Mouse (Mus musculus) cerebellum, postnatal 25 days (tissue): ENCODE measurements around the gene Gpr146.
A peak's percentile ranks its signal among the peaks of the same experiment; 100 is the strongest.

Experiments
- DNase-seq, 2 experiments: peaks; one replicate each; pipeline ENCODE4 v3.0.0; 2021; ENCODE audit warnings: mixed read lengths in 2 of 2

Gene Gpr146

DNA sequence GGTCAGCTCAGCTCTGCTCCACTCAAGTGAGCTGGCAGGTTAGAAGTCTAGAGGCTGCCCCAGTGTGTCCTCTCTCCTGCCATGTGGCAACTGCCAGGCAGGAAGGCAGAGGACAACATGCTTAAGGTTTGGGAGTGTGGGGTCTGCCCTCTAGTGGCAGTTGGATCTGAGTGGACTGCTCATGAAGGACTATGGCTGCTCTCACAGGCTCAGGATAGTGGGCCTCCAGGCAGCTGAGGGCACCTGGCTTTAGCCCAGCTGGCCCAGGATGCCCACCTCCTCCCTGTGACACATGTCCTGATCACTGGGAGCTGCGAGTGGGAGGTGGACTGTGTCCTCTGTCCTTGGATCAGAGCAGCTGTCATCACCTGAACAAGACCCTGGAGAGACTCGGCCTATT is 18.8 kb upstream of the Gpr146 start:
- peak; percentile 63 to 75 for DNase-seq

DNA sequence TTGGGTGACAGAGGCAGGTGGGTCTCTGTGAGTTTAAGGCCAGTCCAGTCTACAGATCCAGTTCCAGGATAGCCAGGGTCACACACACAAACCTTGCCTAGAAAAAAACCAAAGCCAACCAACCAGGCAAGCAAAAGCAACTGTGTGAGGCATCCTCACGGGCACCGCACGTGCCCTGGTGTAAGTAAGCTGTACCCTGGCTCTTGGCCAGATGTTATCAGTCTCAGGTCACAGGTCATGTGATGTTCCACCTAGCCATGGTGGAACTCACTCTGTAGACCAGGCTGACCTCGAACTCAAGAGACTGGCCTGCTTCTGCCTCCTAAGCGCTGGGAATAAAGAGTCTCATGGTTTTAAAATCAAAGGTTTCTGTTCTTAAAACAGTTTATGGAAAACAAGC is 18.3 kb upstream of the Gpr146 start:
- no peak for DNase-seq

DNA sequence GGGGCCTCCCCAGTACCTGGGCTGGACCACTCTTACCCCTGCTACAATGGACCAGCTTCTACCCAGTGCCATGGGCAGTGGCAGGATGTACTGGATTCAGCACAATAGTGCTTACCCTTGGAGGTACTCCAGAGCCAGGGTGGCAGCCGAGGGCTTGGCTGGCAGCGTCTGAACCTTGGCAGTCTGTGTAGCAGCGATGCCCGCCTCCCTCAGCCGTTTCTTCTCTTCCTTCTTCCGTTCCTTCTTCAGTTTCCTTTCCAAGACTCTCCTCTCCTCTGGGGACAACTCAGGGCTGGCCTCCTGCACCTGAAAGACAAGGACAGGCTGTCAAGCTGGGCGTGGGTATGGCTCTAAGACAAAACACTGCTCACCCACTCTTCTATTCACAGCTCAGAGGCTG is 13.6 kb upstream of the Gpr146 start:
- peak in 1 of 2 experiments; percentile 65 for DNase-seq

DNA sequence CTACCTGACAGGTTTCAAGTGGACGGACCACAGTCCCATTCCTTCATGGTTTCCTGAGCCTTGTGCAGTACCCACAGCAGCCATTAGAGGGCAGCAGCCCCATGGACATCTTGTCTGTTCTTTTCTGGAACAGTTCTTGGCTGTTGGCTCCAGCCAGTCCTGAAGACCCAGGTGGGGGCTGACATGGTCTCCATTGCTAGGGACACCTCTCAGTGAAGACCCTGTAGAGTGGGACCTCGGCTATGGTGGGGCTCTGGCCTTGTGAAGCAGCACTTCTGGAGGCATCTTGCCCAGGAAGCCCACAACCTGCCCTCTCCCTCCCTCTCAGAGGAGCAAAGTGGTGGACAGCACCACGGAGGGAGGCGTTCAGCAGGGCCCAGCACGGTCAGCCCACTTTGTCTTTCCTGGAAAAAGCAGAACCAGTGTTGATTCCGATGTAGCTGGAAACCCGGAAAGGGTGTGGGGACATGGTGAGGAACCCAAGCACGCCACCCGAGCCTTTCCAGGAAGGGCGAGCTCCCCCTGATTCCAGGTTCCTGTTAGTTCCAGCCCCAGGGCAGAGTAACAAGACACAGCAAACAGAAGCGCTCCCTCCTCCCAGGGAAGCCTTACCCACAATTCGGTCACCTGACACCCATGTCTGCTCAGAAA is 13.1 kb upstream of the Gpr146 start:
- peak; percentile 97 for DNase-seq

DNA sequence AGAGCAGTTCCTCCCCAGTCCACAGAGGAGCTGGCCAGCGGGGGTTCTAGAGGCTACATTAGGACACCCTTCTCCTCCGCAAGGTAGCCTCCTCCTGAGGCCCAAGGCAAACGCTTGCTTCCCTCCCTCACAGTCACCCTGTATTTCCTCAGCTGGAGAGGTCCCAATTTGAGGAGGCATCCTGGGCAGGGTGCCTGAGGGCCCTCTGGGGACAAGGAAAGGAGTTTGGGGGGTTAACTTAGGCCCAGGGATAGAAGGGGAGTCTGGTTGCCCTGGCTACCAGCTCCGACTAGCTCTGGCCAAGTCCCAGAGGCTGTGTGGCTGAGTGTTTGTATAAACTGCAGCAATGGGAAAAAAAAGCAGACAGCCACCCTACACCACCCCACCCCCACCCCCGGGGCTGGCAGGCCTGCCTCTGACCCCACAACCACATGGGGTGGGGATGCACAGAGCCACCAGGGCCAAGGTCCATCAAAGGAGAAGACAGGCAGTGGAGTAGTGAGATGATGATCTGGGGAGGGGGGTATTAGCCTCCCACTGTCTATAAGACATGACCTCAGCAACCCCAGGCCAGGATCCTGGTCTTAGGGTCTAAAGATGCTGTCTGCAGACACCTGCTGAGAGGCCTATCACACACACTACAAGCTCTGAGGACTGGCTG is 12.5 kb upstream of the Gpr146 start:
- DNase-seq: no peak

DNA sequence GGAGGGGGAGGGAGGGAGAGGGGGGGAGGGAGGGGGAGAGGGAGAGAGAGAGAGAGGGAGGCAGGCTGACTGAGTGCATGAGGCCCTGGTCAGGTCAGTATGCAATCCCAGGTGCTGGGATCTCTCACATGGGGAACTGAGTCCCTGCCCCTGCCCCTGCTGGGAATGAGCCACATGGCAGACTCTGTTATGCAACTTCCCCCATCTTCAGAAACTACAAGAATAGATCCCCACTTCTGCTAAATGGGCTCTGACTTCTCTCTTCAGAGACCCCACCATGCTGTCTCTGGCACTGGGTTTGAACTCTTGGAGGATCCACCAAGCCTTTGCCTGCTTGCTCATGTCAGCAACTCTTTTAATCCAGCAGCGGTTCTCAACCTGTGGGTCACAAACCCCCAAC is 11.7 kb upstream of the Gpr146 start:
- DNase-seq: peak in 1 of 2 experiments; percentile 8

DNA sequence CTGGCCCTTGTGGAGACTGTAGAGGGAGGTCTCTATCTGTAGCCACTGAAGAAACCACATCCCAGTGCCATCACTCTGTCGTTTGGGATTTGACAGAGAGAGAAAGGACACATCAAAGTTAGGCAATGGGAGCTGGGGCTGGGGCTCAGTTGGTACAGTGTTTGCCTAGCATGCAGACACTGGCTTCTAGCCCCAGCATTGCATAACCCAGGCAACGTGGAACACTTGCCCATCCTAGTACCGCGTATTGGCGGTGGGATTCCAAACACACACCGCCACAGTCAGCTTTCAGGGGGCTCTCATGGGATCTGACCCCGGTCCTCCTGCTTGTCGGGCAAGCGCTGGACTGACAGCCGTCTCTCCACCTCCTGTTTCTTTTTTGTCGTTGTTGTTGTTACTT is 11.0 kb upstream of the Gpr146 start:
- DNase-seq: no peak

DNA sequence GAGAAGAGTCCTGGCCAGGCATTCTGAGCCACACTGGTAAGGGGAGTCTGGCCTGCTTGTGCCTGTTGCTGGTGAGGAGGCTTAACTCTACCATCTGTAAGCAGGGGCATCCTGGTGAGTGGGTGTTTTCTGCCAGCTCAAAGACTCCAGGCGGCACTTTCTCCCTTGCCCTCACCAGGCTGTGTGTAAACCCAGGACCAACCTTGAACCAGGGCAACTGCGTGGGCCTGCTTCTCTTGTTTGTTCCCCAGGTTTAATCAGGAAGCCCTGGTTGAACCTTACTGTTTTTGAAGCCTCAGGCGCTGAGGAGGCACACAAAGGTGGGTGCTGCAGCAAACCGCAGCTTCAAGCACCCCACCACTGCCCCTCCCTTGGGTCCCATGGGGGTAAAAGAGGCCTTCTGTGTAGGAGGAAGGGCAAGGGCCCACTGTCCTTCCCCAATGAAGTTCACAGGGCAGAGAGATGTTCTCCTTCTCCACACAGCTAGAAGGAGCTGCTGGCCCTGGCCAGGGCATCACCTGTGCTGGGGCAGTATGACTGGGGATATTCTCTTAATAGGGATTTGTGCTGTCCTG is 9.5 kb upstream of the Gpr146 start:
- no peak for DNase-seq

DNA sequence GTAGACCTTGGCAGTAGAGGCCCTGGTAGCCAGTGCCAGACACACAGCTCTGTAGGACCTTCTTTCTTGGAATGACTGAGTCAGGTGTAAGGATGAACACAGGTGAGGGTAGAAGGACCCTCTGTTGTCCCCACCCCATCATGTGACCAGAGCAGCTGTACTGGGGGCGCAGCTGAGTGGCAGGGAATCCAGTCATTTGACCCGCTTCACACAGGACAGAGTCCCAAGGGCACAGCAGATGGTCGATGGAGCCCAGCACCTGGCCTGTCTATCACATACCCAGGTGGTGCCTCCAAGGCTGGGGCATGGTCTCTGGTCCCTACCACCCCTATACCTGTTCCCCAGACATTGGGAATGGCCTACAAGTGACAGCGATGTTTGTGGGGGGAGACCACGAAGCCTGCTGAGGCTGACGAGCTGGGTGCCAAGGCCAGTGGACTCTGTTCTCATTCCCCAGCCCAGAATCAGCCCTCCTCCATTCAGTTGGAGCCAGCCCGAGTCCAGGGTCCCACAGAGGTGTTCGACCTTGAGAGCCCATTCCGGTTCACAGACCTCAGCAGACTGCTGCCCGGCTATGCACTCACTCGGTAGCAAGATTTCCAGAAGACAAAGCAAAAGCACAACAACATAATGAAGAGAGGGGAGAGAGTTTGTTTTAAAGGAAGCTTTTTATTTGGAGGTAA is 8.7 kb upstream of the Gpr146 start:
- DNase-seq: peak in 1 of 2 experiments; percentile 27

DNA sequence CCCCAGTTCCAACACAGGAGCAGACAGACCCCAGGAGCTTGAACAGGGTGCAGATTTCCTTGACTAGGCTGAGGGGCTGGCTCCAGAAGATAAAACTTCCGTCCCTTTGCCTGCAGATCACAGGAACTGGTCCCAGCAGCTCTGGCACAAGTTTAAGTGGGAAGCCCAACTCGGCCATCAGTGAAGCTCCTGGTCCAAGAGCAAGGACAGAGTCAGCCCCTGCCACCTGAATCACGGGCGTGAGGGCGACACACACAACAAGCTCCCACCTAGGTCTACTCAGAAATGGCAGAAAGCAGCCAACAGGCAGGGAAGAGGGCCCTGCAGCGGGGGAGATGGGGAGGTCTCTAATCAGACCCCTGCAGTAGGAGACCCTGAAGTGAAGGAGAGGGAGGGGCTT is 7.2 kb upstream of the Gpr146 start:
- no peak for DNase-seq

DNA sequence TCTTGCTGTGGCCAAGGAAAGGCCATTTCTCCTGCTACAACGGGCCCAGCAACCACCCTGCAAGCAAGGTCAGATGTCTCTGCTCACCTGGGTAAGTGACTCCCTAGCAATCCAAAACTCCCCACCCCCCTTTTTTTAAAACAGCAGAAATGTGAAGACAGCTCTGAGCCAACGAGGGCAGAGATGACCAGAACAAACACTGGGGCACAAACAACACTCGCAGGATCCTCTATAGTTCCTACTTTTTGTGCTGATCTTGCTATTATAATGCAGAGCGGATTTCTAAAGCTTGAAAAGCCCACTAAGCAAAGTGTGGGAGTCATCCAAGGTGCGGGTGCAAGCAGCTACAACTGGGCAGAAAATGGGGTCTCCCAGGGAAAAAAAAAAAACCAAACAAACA is 6.4 kb upstream of the Gpr146 start:
- DNase-seq: no peak

DNA sequence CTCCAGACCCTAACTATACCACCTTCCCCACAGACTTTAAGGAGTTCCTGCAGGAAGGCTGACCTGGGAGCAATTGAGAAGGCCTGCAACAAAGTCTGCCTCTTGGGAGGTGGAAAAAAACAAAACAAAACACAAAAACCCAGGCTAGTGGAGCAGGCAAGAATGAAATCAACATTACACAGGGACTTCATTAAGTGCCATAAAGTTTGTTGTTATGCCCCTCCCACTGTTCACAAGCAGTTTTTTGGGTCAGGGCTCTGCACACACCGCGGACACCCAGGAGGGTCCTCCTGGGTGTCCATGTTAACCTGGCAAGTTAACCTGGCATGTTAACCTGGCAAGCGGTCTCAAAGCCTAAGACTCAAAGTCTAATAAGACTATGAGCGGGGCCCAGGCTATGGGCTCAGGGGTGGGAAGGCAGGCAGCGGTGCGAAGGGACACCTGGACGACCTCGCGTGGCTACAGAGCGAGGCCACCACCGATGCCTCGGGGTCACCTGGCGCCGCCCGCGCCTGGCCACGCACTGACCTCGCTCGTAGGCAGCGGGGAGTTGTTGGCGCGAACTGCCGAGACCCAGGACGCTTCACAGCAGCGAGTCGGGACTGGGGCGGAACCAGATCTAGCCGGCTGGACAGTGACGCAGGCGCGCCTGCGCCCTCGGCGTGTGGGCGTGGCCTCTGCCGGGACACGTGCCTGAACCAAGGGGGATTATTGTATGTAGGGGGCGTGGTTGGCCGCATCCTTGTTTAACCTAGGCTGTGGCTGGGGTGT is 5.7 kb upstream of the Gpr146 start:
- DNase-seq: peak; percentile 83 to 91

DNA sequence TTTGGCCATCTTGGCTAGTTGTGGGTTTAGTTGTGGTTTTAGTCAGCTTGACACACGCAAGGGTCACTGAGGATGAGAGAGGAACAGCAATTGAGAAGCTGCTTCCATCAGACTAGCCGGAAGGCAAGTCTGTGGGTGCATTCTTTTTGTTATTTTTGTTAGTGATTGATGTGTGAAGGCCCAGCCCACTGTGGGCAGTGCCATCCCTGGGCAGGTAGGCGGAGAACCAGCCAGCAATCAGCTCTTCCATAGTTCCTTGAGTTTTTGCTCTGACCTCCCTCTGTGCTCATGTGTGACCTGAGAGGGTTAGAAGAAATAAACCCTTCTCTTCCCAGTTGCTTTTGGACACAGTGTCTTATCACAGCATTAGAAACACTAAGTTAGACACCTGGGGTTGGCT is 4.4 kb upstream of the Gpr146 start:
- DNase-seq: no peak

DNA sequence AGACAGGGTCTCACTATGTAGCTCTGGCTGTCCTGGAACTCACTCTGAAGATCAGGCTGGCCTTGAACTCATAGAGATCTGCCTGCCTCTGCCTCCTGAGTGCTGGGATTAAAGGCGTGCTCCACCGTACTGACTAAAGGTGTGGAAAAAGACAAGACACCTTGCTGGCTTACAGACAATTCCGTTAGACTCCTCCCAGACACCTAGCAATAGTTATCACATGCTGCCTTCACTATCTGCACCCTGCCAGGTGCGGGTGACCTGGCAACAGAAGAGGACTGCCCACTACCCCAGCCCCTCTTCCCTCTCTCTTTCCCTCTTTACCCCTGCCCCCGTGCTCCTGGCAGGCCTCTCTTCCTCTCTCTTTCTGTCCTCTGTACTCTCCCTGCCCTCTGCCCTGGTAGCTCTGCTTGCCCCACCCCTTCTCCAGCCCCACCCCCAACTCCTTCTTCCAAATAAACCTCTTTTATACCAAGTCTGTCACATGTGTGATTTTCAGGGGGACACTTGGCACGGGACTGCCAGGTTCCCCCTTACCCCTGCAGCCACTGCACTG is 3.5 kb upstream of the Gpr146 start:
- DNase-seq: no peak

DNA sequence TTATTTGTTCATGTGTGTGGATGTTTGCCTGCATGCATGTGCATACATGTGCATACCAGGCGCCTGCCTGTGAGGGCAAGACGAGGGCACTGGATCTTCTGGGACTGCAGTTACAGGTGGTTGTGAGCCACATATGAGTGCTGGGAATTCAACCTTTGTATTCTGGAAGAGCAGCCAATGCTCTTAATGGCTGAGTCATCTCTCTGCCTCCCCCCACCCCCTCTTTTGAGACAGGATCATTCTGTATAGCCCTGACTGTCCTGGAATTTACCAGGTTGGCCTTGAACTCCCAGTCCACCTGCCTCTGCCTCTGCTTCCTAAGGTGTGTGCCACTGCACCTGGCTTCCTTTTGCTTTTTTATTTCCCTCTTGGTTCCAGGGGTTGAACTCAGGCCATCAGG is 2.7 kb upstream of the Gpr146 start:
- DNase-seq: no peak

DNA sequence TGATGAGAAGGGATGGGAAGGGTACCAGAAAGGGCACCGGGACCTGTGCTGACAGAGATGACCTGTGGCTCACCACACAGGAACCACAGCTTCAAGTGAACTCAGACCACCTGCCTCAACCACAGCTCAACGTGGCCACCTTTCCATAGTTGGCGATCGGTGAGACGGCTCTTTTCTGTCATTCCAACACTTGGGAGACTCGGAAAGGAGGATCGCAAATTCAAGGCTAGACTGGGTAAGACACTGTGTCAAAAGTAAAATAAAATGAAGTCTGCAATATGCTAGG is 717 bp downstream of the Gpr146 start:
- DNase-seq: no peak

DNA sequence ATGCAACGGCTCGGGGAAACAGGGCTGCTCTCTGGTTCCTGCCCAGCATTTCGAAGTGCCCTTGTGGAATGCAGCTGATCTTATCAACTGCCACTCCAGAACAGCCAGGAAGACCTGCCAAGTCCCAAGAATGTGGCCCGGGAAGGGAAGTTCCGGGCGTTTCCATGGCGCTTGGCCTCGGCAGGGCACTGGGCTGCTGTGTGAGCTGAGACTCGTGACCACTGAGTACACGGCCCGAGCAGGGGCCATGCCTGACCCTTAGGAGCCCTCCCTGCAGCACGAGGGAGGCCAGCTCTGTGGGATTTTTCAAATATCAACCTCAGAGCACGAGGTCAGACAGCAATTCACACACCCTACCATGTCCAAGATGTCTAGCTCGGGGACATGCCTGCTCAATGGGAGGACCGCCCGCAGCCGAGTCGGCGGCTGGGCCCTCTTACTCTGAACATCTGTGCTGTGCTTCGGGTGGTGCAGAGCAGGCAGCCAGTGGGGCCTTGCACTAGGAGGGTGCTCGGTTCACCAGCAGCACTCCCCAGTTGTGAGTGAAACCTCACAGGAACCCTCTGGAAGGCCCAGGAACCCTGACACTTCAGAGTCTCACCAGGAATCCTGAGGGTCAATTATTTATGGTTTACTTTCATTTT is 1.6 kb downstream of the Gpr146 start:
- DNase-seq: peak in 1 of 2 experiments; percentile 46

DNA sequence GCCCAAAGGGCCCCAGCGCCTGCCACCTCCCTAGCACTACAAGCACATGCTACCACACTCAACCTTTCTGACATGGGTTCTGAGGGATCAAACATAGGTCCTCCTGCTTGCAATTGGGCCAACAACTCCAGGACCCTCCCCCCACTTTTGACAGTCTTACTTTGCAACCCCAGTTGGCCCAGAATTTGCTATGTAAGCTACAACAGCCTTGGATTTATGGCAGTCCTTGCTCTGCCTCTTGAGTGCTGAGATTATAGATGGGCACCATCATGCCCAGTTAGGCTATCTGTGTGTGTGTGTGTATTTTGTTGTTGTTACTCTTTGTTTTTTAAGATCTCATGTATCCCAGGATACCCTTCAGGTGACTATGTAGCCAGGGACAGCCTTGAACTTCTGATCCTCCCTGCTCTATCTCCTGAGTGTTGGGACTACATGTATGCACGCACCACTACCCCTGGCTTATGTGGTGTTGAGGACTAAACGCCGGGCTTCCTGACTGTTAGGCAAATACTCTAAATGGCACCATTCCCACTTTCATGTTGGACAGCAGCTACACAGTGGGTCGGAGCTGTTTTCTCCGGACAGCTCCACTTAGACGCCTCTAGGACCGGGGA is 2.4 kb downstream of the Gpr146 start:
- no peak for DNase-seq

DNA sequence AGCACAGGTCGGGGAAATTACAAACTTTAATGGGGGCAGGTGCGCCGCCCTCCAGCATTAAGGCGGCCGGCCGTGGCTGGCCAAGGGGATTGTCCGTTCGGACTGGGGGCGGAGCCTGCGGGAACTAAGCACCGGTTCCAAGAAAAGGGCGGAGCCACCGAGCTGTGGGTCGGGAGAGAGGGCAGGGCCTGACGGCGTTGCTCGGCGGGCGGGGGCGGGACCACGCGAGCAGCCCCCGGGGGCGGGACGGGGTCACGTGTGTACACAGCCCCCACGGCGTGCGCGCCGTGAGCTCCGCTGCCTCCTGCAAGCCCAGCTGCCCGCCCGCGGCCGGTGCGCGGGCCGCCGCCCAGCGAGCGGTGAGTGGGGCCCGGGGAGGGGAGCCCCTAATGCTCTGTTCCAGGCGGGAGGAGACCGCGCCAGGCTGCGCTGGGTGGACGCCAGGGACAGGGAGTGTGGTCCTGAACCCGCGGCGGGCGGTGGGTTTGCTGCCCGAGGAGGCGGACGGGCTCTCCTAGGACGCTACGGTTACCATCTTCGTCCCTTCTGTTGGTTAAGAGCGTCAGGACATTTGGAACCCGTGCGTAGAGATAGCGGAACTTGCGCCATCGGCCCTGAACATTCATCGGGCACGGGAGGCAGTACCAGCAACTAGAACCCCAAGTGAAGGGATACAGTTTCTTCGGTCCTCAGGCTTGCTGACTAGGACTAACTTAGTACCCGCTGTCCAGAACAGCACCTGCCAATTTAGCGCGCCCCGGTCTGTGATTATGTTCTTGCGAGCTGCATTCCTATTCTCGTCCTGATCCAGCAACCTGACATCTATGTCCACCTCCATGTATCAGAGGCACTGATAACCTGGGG is 3.1 kb downstream of the Gpr146 start:
- peak; percentile 89 to 94 for DNase-seq

DNA sequence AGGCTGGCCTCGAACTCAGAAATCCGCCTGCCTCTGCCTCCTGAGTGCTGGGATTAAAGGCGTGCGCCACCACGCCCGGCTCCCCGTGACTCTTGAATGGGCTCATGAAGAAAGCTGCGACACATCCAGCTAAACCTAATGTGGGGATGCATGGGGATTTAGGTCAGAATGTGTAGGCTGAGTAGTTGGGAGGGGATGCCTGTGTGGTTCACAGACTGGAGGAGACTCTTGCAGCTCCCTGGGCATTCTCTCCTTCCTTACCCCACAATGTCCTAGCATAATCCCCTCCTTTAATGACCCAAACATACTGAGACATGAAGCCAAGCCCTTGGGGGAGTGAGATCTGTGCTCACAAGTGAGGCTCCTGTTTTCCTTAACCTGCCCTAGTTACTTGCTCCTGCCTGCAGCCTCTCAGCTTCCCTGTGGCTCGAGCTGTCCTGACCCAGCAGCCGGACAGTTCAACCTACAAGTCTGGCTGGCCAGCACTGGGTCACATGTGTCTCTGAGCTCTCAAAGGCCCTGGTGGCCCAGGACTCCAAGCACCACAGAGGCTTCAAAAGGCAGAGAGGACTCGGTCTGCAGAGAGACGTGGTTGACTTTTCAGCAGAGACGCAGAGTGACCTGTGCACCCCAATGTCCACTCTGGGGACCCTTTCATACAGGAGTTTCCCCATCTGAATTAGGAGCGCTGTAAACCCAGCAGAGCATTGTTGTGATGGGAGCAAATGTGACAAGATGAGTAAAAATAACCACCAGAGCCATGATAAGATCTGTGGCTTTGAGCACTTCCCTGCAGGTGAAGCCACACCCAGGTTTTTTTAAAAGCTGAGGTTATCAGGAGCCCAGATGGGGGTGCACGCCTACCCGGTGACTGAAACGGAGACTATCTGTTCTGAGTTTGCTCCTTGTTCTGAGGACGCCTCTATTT is 4.4 kb downstream of the Gpr146 start:
- peak in 1 of 2 experiments; percentile 40 for DNase-seq
